Mouse (Mus musculus) hindbrain, embryonic 16.5 days (tissue): ENCODE measurements around the gene Cnksr3. TPM values are rescaled to one million over a fixed set of nuclear protein-coding genes. Genes with fewer than 3 reads are reported as not detected.

ENCODE experiments used
- ATAC-seq: fragments of 200-750 bp; cut with Nextera tagmentation; 2 replicates; pipeline ENCODE4 v1.8.0; 2017; ENCODE audit warnings: moderate TSS enrichment, moderate library complexity
- H3K27ac ChIP-seq: fragments of 300-500 bp; sonication (generic); 2 replicates; pipeline ENCODE4 v1.5.1; 2014; ENCODE audit warnings: low read depth, mild to moderate bottlenecking, control low read depth, low read length, moderate library complexity
- H3K27me3 ChIP-seq: fragments of 300-500 bp; sonication (generic); replicated peaks from 2 replicates; pipeline ENCODE4 v1.6.1; 2014; ENCODE audit warnings: low read length; ENCODE audit not compliant: control insufficient read depth, insufficient read depth
- H3K36me3 ChIP-seq: fragments of 300-500 bp; sonication (generic); 2 replicates; pipeline ENCODE4 v1.6.1; 2014; ENCODE audit warnings: mild to moderate bottlenecking, low read length, moderate library complexity, mixed read lengths; ENCODE audit not compliant: control insufficient read depth, insufficient read depth
- H3K4me1 ChIP-seq: fragments of 300-500 bp; sonication (generic); 2 replicates; pipeline ENCODE4 v1.6.1; 2014; ENCODE audit warnings: low read depth, low read length; ENCODE audit not compliant: control insufficient read depth, insufficient read depth
- H3K4me2 ChIP-seq: fragments of 300-500 bp; sonication (generic); 2 replicates; pipeline ENCODE4 v1.6.1; 2014; ENCODE audit warnings: mild to moderate bottlenecking, low read length, control low read depth, moderate library complexity
- H3K4me3 ChIP-seq: fragments of 300-500 bp; sonication (generic); 2 replicates; pipeline ENCODE4 v1.5.1; 2014; ENCODE audit warnings: mild to moderate bottlenecking, low read length, control low read depth, moderate library complexity
- H3K9ac ChIP-seq: fragments of 300-500 bp; sonication (generic); 2 replicates; pipeline ENCODE4 v1.6.1; 2014; ENCODE audit warnings: low read depth, mild to moderate bottlenecking, control low read depth, low read length, moderate library complexity
- H3K9me3 ChIP-seq: fragments of 300-500 bp; sonication (generic); 2 replicates; pipeline ENCODE4 v1.6.1; 2014; ENCODE audit warnings: mild to moderate bottlenecking, low read length, moderate library complexity; ENCODE audit not compliant: control insufficient read depth
- WGBS: fragments of 180-500 bp; shearing (Covaris S2); extraction: QIAGEN DNeasy Blood & Tissue Kit; methylation state at CpG from one replicate; pipeline ENCODE4 v1.1.7; 2014; 5-methylcytosine and 5-hydroxymethylcytosine counted together
- polyA plus RNA-seq: library from polyadenylated mRNA; unstranded; fragments of >200 nt; fragmentation: Nextera tagmentation; extraction: Ambion mirVana; gene quantifications from 2 replicates; pipeline ENCODE4 v1.2.1, GENCODE M21; 2015

Cnksr3 gene
- polyA plus RNA-seq, 1 experiment from 2014 or later = 4.2 TPM

- WGBS = 89% methylated on average over 1 of the region's 1 CpGs
- H3K9ac ChIP-seq = no peak overlapping the region
- no peak for ATAC-seq
- H3K27ac ChIP-seq = no peak overlapping the region
- H3K4me2 ChIP-seq = no peak overlapping the region
- H3K9me3 ChIP-seq = no peaks in the 10 kb centered on the region
- no peak overlapping the region for H3K4me3 ChIP-seq
- no peaks in the 10 kb centered on the region for H3K27me3 ChIP-seq
- no peaks in the 10 kb centered on the region; the same call in 1 of the 2 replicates for H3K4me1 ChIP-seq
- no peaks in the 10 kb centered on the region for H3K36me3 ChIP-seq
Measured at GRCm38 (mm10) chr10:7077971-7078370, 134.1 kb downstream of the Cnksr3 start.

- Histone ChIP-seq H3K9me3 (no peaks in the 10 kb centered on the region), H3K36me3 (no peaks in the 10 kb centered on the region), H3K4me2 (no peak overlapping the region), H3K27ac (no peak overlapping the region), H3K27me3 (no peaks in the 10 kb centered on the region), H3K4me1 (no peaks in the 10 kb centered on the region; the same call in 1 of the 2 replicates), H3K9ac (no peak overlapping the region), H3K4me3 (no peak overlapping the region)
- WGBS = 72% methylated on average over 7 of the region's 7 CpGs
- ATAC-seq = peak; percentile 74
Measured at GRCm38 (mm10) chr10:7077389-7077808, 134.6 kb downstream of the Cnksr3 start.

- Histone ChIP-seq H3K4me2 (peak overlapping the region; percentile 2; the same call in 1 of the 2 replicates), H3K36me3 (no peaks in the 10 kb centered on the region), H3K4me1 (no peaks in the 10 kb centered on the region; the same call in 1 of the 2 replicates), H3K27me3 (no peaks in the 10 kb centered on the region), H3K27ac (peak overlapping the region; percentile 31), H3K4me3 (no peak overlapping the region), H3K9me3 (no peaks in the 10 kb centered on the region), H3K9ac (no peak overlapping the region)
- peak; percentile 31; the same call in 1 of the 2 replicates for ATAC-seq
- WGBS = 58% methylated on average over 7 of the region's 8 CpGs
Measured at GRCm38 (mm10) chr10:7076662-7077211, 135.3 kb downstream of the Cnksr3 start.

- Histone ChIP-seq H3K27ac (peak overlapping the region; percentile 31; the same call in 1 of the 2 replicates), H3K27me3 (no peaks in the 10 kb centered on the region), H3K9me3 (no peaks in the 10 kb centered on the region), H3K4me2 (peak overlapping the region; percentile 2), H3K9ac (no peak overlapping the region), H3K36me3 (no peaks in the 10 kb centered on the region), H3K4me1 (no peaks in the 10 kb centered on the region; the same call in 1 of the 2 replicates), H3K4me3 (no peak overlapping the region)
- WGBS = 17% methylated on average over 8 of the region's 8 CpGs
- peak; percentile 88 for ATAC-seq
Measured at GRCm38 (mm10) chr10:7076201-7076600, 135.8 kb downstream of the Cnksr3 start.

GRCm38 (mm10) chr10:7075661-7076060 lies 136.4 kb downstream of the Cnksr3 start:
- Histone ChIP-seq H3K9me3 (no peaks in the 10 kb centered on the region), H3K4me1 (no peaks in the 10 kb centered on the region; the same call in 1 of the 2 replicates), H3K27me3 (no peaks in the 10 kb centered on the region), H3K27ac (no peak overlapping the region; the same call in 1 of the 2 replicates), H3K4me3 (no peak overlapping the region), H3K4me2 (no peak overlapping the region), H3K9ac (no peak overlapping the region), H3K36me3 (no peaks in the 10 kb centered on the region)
- WGBS = 91% methylated on average over 2 of the region's 2 CpGs
- ATAC-seq = no peak

- Histone ChIP-seq H3K4me2 (no peak overlapping the region), H3K9me3 (no peaks in the 10 kb centered on the region), H3K36me3 (no peaks in the 10 kb centered on the region), H3K4me3 (no peak overlapping the region), H3K27me3 (no peaks in the 10 kb centered on the region), H3K27ac (no peak overlapping the region), H3K4me1 (peaks cover 3% of the 10 kb centered on the region), H3K9ac (no peak overlapping the region)
- WGBS = 90% methylated on average over 2 of the region's 2 CpGs
- ATAC-seq = no peak
Measured at GRCm38 (mm10) chr10:7074231-7074630, 137.8 kb downstream of the Cnksr3 start.

- Histone ChIP-seq H3K4me3 (no peak overlapping the region), H3K4me2 (no peak overlapping the region), H3K27ac (no peak overlapping the region), H3K36me3 (no peaks in the 10 kb centered on the region), H3K4me1 (peaks cover 3% of the 10 kb centered on the region; the same call in 1 of the 2 replicates), H3K27me3 (no peaks in the 10 kb centered on the region), H3K9ac (no peak overlapping the region), H3K9me3 (no peaks in the 10 kb centered on the region)
- 87% methylated on average over 5 of the region's 5 CpGs for WGBS
- no peak for ATAC-seq
Measured at GRCm38 (mm10) chr10:7070924-7071323, 141.1 kb downstream of the Cnksr3 start.

- Histone ChIP-seq H3K27me3 (no peaks in the 10 kb centered on the region), H3K9me3 (no peaks in the 10 kb centered on the region), H3K27ac (no peak overlapping the region), H3K9ac (no peak overlapping the region), H3K4me1 (peaks cover 3% of the 10 kb centered on the region; the same call in 1 of the 2 replicates), H3K36me3 (no peaks in the 10 kb centered on the region), H3K4me2 (no peak overlapping the region), H3K4me3 (no peak overlapping the region)
- peak; percentile 79 for ATAC-seq
- 53% methylated on average over 8 of the region's 8 CpGs for WGBS
Measured at GRCm38 (mm10) chr10:7070100-7070835, 141.8 kb downstream of the Cnksr3 start.

- Histone ChIP-seq H3K4me1 (peaks cover 3% of the 10 kb centered on the region; the same call in 1 of the 2 replicates), H3K9ac (no peak overlapping the region), H3K4me2 (no peak overlapping the region), H3K4me3 (no peak overlapping the region), H3K36me3 (no peaks in the 10 kb centered on the region), H3K27ac (no peak overlapping the region), H3K9me3 (no peaks in the 10 kb centered on the region), H3K27me3 (no peaks in the 10 kb centered on the region)
- no peak for ATAC-seq
- WGBS = 93% methylated on average over 2 of the region's 2 CpGs
Measured at GRCm38 (mm10) chr10:7069090-7069489, 142.9 kb downstream of the Cnksr3 start.
